Mouse (Mus musculus) limb, embryonic 14.5 days (tissue): ENCODE measurements around the gene Npas2. TPM values are rescaled to one million over a fixed set of nuclear protein-coding genes. Genes with fewer than 3 reads are reported as not detected.

ENCODE experiments used
- ATAC-seq: fragments of 200-750 bp; cut with Nextera tagmentation; 2 replicates; pipeline ENCODE4 v1.8.0; 2017; ENCODE audit warnings: low read depth, moderate number of reproducible peaks, moderate TSS enrichment; ENCODE audit not compliant: low FRiP score
- DNase-seq: peaks from one replicate; pipeline ENCODE4 v3.0.0-alpha.2; 2015; ENCODE audit warnings: low spot score
- H3K27ac ChIP-seq: fragments of 300-500 bp; sonication (generic); replicated peaks from 2 replicates; pipeline ENCODE4 v1.5.1; 2014; ENCODE audit warnings: low read depth, mild to moderate bottlenecking, low read length, moderate library complexity, mixed read lengths
- H3K27me3 ChIP-seq: fragments of 300-500 bp; sonication (generic); 2 replicates; pipeline ENCODE4 v1.6.1; 2014; ENCODE audit warnings: low read length, mixed read lengths; ENCODE audit not compliant: control insufficient read depth, insufficient read depth
- H3K36me3 ChIP-seq: fragments of 300-500 bp; sonication (generic); 2 replicates; pipeline ENCODE4 v1.6.1; 2014; ENCODE audit warnings: mild to moderate bottlenecking, low read length, moderate library complexity, mixed read lengths; ENCODE audit not compliant: control insufficient read depth, insufficient read depth
- H3K4me1 ChIP-seq: fragments of 300-500 bp; sonication (generic); 2 replicates; pipeline ENCODE4 v1.6.1; 2014; ENCODE audit warnings: antibody characterized with exemption, low read length, mixed read lengths; ENCODE audit not compliant: control insufficient read depth, insufficient read depth
- H3K4me2 ChIP-seq: fragments of 300-500 bp; sonication (generic); replicated peaks from 2 replicates; pipeline ENCODE4 v1.6.1; 2014; ENCODE audit warnings: low read depth, mild to moderate bottlenecking, low read length, moderate library complexity; ENCODE audit not compliant: severe bottlenecking
- H3K4me3 ChIP-seq: fragments of 300-500 bp; sonication (generic); replicated peaks from 2 replicates; pipeline ENCODE4 v1.5.1; 2014; ENCODE audit warnings: low read length
- H3K9ac ChIP-seq: fragments of 300-500 bp; sonication (generic); 2 replicates; pipeline ENCODE4 v1.6.1; 2014; ENCODE audit warnings: mild to moderate bottlenecking, low read depth, low read length, moderate library complexity; ENCODE audit not compliant: severe bottlenecking
- H3K9me3 ChIP-seq: fragments of 300-500 bp; sonication (generic); 2 replicates; pipeline ENCODE4 v1.6.1; 2016; ENCODE audit warnings: low read length; ENCODE audit not compliant: control insufficient read depth
- POLR2A ChIP-seq: fragments of 200-500 bp; IDR thresholded peaks from 2 replicates; pipeline ENCODE4 v1.8.0; 2012; ENCODE audit warnings: inconsistent platforms, mild to moderate bottlenecking, moderate library complexity, borderline replicate concordance; ENCODE audit not compliant: insufficient read depth, insufficient read length; ENCODE audit errors: extremely low read depth
- WGBS: fragments of 180-500 bp; shearing (Covaris S2); extraction: QIAGEN DNeasy Blood & Tissue Kit; methylation state at CpG from one replicate; pipeline ENCODE4 v1.1.7; 2014; 5-methylcytosine and 5-hydroxymethylcytosine counted together
- polyA plus RNA-seq, 2 experiments: library from polyadenylated mRNA; depleted of rRNA in 1 of 2; stranded (reverse) in 1 of 2; unstranded in 1 of 2; fragments of >200 nt; fragmentation: Nextera tagmentation in 1 of 2; extraction: Ambion mirVana in 1 of 2; gene quantifications; 2 replicates each; pipeline versions ENCODE4 v1.2.1 to v1.2.3; 2012 to 2014

The Npas2 gene
- polyA plus RNA-seq, 2 experiments: 2.0 to 3.2 TPM

- no peak overlapping the region for H3K27ac ChIP-seq
- H3K27me3 ChIP-seq: no peaks in the 10 kb centered on the region
- peaks cover 7% of the 10 kb centered on the region; the same call in 1 of the 2 replicates for H3K4me1 ChIP-seq
- no peak overlapping the region for H3K9ac ChIP-seq
- ATAC-seq (no peak), DNase-seq (no peak)
- no peaks in the 10 kb centered on the region for H3K9me3 ChIP-seq
- H3K36me3 ChIP-seq: no peaks in the 10 kb centered on the region
- 51% methylated on average over 9 of the region's 9 CpGs for WGBS
- H3K4me3 ChIP-seq: no peak overlapping the region
- H3K4me2 ChIP-seq: no peak overlapping the region
- no peak for TF ChIP-seq POLR2A
Observed at GRCm38 (mm10) chr1:39237503-39238255, 44.1 kb downstream of the Npas2 start.

DNA sequence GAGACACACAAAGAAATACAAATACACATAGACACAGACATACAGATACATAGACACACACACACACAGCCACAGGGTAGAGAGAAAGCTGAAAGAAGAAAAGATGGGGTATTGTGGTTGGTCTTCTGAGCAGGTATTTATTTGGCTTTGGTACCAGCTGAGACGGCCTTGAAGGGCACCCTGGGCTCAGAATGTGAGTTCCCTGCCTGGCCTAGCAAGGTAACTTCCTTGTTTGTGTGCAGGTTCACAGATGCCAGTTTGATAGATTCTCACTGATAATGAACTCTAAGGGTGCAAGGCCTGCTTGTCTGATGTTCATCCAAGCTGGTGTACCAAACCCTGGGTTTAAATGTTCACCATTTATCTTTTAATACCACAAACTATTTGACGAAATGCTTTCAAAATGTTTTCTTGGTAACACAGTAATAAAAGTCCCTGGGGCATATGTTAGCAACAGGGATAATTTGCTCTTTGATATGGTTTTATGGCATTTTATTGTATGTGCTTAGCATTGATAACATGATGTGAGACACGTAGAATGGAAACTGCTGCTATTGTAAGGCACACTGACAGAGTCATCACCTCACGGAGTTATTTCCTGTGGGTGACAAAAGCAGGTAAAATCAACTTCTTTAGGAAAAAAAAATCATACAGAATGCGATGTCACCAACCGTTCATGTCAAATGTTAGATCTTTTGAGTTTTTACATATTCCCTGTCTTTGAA, 47.5 kb downstream of the Npas2 start:
- TF ChIP-seq POLR2A: no peak
- no peaks in the 10 kb centered on the region for H3K36me3 ChIP-seq
- ATAC-seq (no peak), DNase-seq (no peak)
- H3K4me3 ChIP-seq: no peak overlapping the region
- peaks cover 7% of the 10 kb centered on the region; the same call in 1 of the 2 replicates for H3K4me1 ChIP-seq
- H3K9me3 ChIP-seq: no peaks in the 10 kb centered on the region
- no peak overlapping the region for H3K4me2 ChIP-seq
- no peak overlapping the region for H3K27ac ChIP-seq
- WGBS: 82% methylated on average over 6 of the region's 6 CpGs
- H3K27me3 ChIP-seq: no peaks in the 10 kb centered on the region
- H3K9ac ChIP-seq: no peak overlapping the region

DNA sequence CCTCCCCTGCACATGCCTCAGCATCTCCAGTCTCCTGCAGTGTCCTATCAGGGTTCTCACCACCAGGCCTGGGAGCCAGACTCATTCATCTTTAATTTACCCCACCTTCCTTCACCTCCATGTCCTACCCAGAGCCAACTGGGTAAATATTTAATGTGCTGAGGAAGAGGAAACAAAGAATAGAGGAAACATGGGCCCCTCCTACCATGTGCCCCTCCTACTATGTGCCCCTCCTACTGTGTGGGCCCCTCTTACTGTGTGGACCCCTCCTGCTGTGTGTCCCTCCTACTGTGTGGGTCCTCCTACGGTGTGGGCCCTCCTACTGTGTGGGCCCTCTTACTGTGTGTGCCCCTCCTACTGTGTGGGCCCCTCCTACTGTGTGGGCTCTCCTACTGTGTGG, 51.2 kb downstream of the Npas2 start:
- 39% methylated on average over 1 of the region's 1 CpGs for whole genome bisulfite sequencing
- TF ChIP-seq POLR2A: no peak
- no peak for ATAC-seq
- Histone ChIP-seq H3K4me2 (no peak overlapping the region), H3K4me1 (no peaks in the 10 kb centered on the region), H3K9me3 (no peaks in the 10 kb centered on the region), H3K36me3 (no peaks in the 10 kb centered on the region), H3K27ac (no peak overlapping the region), H3K27me3 (no peaks in the 10 kb centered on the region), H3K9ac (no peak overlapping the region), H3K4me3 (no peak overlapping the region)
- DNase-seq: no peak

DNA sequence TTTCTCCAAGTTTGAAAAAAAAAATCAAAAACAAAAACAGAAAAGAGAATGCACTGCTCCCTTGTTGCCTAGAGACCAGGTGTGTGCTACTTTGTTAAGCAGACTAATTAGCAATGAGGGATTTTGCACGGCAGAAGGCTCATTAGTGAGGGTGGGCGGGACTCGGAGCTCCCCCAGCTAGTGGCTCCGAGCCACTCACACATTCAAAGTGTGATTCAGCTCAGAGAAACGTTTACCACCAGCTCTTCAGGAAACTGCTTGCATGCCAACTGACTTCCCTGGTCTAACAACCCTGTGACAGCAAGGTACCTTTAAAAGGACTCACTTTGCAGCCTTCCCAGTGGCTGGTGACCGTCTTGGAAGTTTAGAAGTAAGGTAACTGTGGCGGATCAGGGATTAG, 58.1 kb downstream of the Npas2 start:
- no peak overlapping the region for H3K4me2 ChIP-seq
- 26% methylated on average over 7 of the region's 7 CpGs for WGBS
- no peak for TF ChIP-seq POLR2A
- H3K9ac ChIP-seq: no peak overlapping the region
- no peak overlapping the region for H3K4me3 ChIP-seq
- no peak for ATAC-seq
- no peak for DNase-seq
- no peak overlapping the region for H3K27ac ChIP-seq
- no peaks in the 10 kb centered on the region for H3K9me3 ChIP-seq
- no peaks in the 10 kb centered on the region for H3K4me1 ChIP-seq
- no peaks in the 10 kb centered on the region for H3K36me3 ChIP-seq
- no peaks in the 10 kb centered on the region for H3K27me3 ChIP-seq

GRCm38 (mm10) chr1:39253771-39254170, 60.2 kb downstream of the Npas2 start:
- no peak for DNase-seq
- TF ChIP-seq POLR2A: no peak
- ATAC-seq: no peak
- Histone ChIP-seq H3K27me3 (no peaks in the 10 kb centered on the region), H3K36me3 (no peaks in the 10 kb centered on the region), H3K4me3 (no peak overlapping the region), H3K9ac (no peak overlapping the region), H3K4me2 (no peak overlapping the region), H3K27ac (no peak overlapping the region), H3K4me1 (no peaks in the 10 kb centered on the region), H3K9me3 (peaks cover 3% of the 10 kb centered on the region; the same call in 1 of the 2 replicates)
- WGBS: 73% methylated on average over 4 of the region's 4 CpGs
